Mouse (Mus musculus): Measurements from ENCODE around the gene Spaar. TPM values are rescaled to one million over a fixed set of nuclear protein-coding genes. Genes with fewer than 3 reads are reported as not detected.

Gene Spaar
- polyA plus RNA-seq, 1 experiment from 2014 or later, result not detected

DNA sequence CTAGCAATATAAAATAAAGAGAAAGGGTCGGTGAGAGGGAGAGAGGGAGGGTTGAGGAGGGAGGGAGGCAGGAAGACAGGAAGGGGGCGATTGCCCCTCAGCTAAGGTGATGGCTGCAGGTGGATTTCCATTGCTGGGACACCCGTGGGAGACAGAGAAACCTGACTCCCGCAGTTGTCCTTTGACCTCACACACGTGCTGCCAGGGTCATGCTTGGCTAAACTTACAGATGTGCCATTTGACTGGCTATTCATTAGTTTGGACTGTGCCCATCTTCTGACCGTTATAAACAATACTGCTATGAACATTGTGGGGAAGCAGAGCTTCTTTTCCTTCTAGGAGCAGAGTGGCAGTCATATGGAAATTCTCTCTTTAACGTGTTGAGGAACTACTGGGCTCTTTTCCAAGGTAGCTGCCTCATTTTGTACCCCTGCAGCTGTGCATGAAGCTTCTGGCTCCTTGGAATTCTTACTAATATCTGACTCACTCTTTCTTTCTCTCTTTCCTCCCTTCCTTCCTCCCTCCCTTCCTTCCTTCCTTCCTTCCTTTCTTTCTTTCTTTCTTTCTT is 16.1 kb upstream of the Spaar start:
- Histone ChIP-seq H3K9me3 (no peaks in the 10 kb centered on the region), H3K27ac (no peak overlapping the region), H3K4me3 (no peak overlapping the region), H3K4me1 (no peaks in the 10 kb centered on the region), H3K27me3 (ENCODE audit: poor library complexity, severe bottlenecking) (peaks cover 9% of the 10 kb centered on the region; the same call in 1 of the 2 replicates), H3K36me3 (replicated peaks) (no peaks in the 10 kb centered on the region)
- WGBS, result 48% methylated on average over 7 of the region's 7 CpGs
- DNase-seq (ENCODE audit: extremely low spot score, low spot score), result no peak

GRCm38 (mm10) chr4:43720491-43721228 is 9.2 kb upstream of the Spaar start:
- Histone ChIP-seq H3K27ac (no peak overlapping the region), H3K9me3 (no peaks in the 10 kb centered on the region), H3K36me3 (replicated peaks) (no peaks in the 10 kb centered on the region), H3K27me3 (ENCODE audit: poor library complexity, severe bottlenecking) (no peaks in the 10 kb centered on the region), H3K4me3 (no peak overlapping the region), H3K4me1 (no peaks in the 10 kb centered on the region)
- no peak for DNase-seq (ENCODE audit: extremely low spot score, low spot score)
- WGBS, result 87% methylated on average over 14 of the region's 16 CpGs

GRCm38 (mm10) chr4:43722191-43722590 is 7.6 kb upstream of the Spaar start:
- Histone ChIP-seq H3K36me3 (replicated peaks) (no peaks in the 10 kb centered on the region), H3K27ac (no peak overlapping the region), H3K9me3 (no peaks in the 10 kb centered on the region), H3K27me3 (ENCODE audit: poor library complexity, severe bottlenecking) (no peaks in the 10 kb centered on the region), H3K4me3 (no peak overlapping the region), H3K4me1 (no peaks in the 10 kb centered on the region)
- 86% methylated on average over 4 of the region's 4 CpGs for WGBS
- DNase-seq (ENCODE audit: extremely low spot score, low spot score), result no peak

GRCm38 (mm10) chr4:43724764-43725163 is 5.1 kb upstream of the Spaar start:
- no peaks in the 10 kb centered on the region for H3K9me3 ChIP-seq
- H3K4me1 ChIP-seq, result no peaks in the 10 kb centered on the region; the same call in 1 of the 2 replicates
- no peak overlapping the region for H3K4me3 ChIP-seq
- H3K27ac ChIP-seq, result no peak overlapping the region
- H3K36me3 ChIP-seq (replicated peaks), result no peaks in the 10 kb centered on the region
- 47% methylated on average over 1 of the region's 1 CpGs for WGBS
- no peaks in the 10 kb centered on the region for H3K27me3 ChIP-seq (ENCODE audit: poor library complexity, severe bottlenecking)
- no peak for DNase-seq (ENCODE audit: extremely low spot score, low spot score)

GRCm38 (mm10) chr4:43726228-43726993 is 3.4 kb upstream of the Spaar start:
- H3K4me1 ChIP-seq, result peaks cover 8% of the 10 kb centered on the region; the same call in 1 of the 2 replicates
- no peaks in the 10 kb centered on the region for H3K36me3 ChIP-seq (replicated peaks)
- DNase-seq (ENCODE audit: extremely low spot score, low spot score), result no peak
- WGBS, result 80% methylated on average over 12 of the region's 12 CpGs
- H3K9me3 ChIP-seq, result no peaks in the 10 kb centered on the region
- no peak overlapping the region for H3K27ac ChIP-seq
- no peaks in the 10 kb centered on the region for H3K27me3 ChIP-seq (ENCODE audit: poor library complexity, severe bottlenecking)
- no peak overlapping the region for H3K4me3 ChIP-seq

- H3K4me3 ChIP-seq, result no peak within 1 kb of the TSS
- H3K27ac ChIP-seq, result 0 out of 2 replicates have a peak within 1 kb of the TSS, but pooled peaks have one; percentile 2
- 60% methylated on average over 3 of the region's 3 CpGs for WGBS
Measured at GRCm38 (mm10) chr4:43726995-43727394, 2.8 kb upstream of the Spaar start, which contains the start of gene Hrct1. TSS of gene Hrct1 (plus strand) at chr4:43727188.

DNA sequence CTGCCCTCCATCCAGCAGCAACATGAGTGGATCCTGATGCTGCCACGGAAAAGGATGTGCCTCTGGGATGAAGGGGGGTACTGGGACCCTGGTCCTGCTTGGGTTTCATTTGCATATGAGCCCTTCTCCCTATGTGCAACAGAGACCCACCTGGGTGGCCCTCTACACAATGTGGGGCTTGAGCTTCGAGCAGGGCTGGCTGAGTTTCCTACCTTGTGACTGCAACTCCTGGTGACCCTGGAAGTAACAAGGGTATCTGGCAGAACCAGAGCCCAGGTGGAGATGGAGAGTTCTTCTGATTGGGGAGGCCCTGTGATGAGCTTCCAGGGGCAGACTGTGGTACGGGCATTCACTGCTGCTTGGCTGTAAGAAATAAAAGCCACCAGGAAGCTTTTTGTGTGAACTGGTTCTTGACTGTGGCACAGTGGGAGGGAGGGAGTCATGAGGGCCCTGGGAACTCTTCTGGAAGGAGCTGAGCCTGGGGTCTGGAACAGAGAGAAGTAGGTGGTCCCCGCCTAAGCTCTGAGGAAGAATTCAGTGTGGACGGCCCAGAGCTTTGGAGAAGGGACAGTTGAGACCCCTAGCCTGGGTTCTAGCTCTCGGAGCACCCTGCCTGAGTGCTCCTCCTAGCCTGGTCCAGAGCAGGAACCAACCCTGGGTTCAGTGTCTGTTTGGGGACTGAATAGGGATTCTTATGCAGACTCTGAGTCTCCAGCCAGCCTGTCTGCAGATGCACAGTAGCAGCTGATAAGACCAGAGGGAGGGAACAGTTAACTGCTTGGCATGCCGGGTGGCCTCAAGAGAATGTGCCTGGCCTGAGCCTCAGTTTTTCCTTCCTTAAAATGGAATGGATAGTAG is 1.9 kb upstream of the Spaar start:
- peaks cover 12% of the 10 kb centered on the region for H3K4me1 ChIP-seq
- H3K9me3 ChIP-seq, result no peaks in the 10 kb centered on the region
- H3K36me3 ChIP-seq (replicated peaks), result no peaks in the 10 kb centered on the region
- 0 out of 2 replicates have a peak overlapping the region, but pooled peaks have one; percentile 2 for H3K27ac ChIP-seq
- WGBS, result 81% methylated on average over 7 of the region's 7 CpGs
- H3K27me3 ChIP-seq (ENCODE audit: poor library complexity, severe bottlenecking), result no peaks in the 10 kb centered on the region
- H3K4me3 ChIP-seq, result no peak overlapping the region
- no peak for DNase-seq (ENCODE audit: extremely low spot score, low spot score)

More at GRCm38 (mm10) chr4:43726995-43727394, 2.8 kb upstream of the Spaar start, which contains the start of gene Hrct1:
- H3K9me3 ChIP-seq, result no peaks in the 10 kb centered on the region
- H3K4me1 ChIP-seq, result peaks cover 8% of the 10 kb centered on the region; the same call in 1 of the 2 replicates
- H3K36me3 ChIP-seq (replicated peaks), result no peaks in the 10 kb centered on the region
- H3K27me3 ChIP-seq (ENCODE audit: poor library complexity, severe bottlenecking), result no peaks in the 10 kb centered on the region
- DNase-seq (ENCODE audit: extremely low spot score, low spot score), result no peak

- WGBS, result 80% methylated on average over 5 of the region's 5 CpGs
- no peaks in the 10 kb centered on the region for H3K9me3 ChIP-seq
- no peak overlapping the region for H3K4me3 ChIP-seq
- no peaks in the 10 kb centered on the region for H3K27me3 ChIP-seq (ENCODE audit: poor library complexity, severe bottlenecking)
- no peak overlapping the region for H3K27ac ChIP-seq
- peaks cover 12% of the 10 kb centered on the region for H3K4me1 ChIP-seq
- no peak for DNase-seq (ENCODE audit: extremely low spot score, low spot score)
- H3K36me3 ChIP-seq (replicated peaks), result no peaks in the 10 kb centered on the region
Measured at GRCm38 (mm10) chr4:43728576-43728954, 1.3 kb upstream of the Spaar start.

DNA sequence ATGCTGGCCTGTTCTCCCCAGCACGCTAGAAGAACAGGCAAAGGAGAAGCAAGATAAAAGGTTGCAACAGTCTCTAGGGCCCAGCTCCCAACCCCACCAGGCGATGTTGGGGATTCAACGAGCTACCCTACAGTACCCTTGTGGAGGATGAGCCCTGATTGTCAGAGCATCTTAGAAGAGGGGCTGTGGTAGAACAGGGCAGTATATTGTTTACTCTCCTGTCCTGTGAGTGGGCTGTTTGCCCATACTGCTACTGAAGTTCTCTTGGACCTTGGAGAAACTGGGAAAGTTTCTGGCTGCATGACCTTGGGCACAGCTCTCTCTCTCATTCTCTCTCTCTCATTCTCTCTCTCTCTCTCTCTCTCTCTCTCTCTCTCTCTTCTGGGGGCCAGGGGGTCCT is 708 bp upstream of the Spaar start:
- Histone ChIP-seq H3K4me1 (peaks cover 12% of the 10 kb centered on the region), H3K27ac (no peak overlapping the region), H3K36me3 (replicated peaks) (no peaks in the 10 kb centered on the region), H3K9me3 (no peaks in the 10 kb centered on the region), H3K4me3 (no peak overlapping the region), H3K27me3 (ENCODE audit: poor library complexity, severe bottlenecking) (no peaks in the 10 kb centered on the region)
- 79% methylated on average over 3 of the region's 3 CpGs for WGBS
- no peak for DNase-seq (ENCODE audit: extremely low spot score, low spot score)

DNA sequence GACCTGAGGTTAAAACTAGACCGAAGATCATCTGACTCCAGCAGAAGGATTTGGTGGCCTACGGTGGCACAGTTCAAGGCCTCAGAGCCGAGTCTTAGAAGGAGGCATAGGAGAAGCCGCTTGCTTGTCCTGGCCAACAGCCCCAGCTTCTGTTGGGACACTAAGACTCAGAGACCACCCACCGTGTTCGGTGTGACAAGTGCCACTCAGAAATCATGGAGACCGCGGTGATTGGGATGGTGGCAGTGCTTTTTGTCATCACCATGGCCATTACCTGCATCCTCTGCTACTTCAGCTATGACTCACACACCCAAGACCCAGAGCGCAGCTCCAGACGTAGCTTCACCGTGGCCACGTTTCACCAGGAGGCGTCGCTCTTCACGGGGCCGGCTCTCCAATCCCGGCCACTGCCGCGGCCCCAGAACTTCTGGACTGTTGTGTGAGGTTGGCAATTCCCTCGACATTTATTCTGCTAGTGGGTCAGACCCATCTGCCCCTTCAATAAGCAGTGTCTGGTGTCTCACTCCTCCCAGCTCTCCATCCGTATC is 990 bp downstream of the Spaar start:
- Histone ChIP-seq H3K4me1 (peaks cover 16% of the 10 kb centered on the region), H3K9me3 (no peaks in the 10 kb centered on the region), H3K27me3 (ENCODE audit: poor library complexity, severe bottlenecking) (no peaks in the 10 kb centered on the region), H3K36me3 (replicated peaks) (no peaks in the 10 kb centered on the region), H3K27ac (no peak overlapping the region), H3K4me3 (no peak overlapping the region)
- 74% methylated on average over 21 of the region's 21 CpGs for WGBS
- no peak for DNase-seq (ENCODE audit: extremely low spot score, low spot score)

DNA sequence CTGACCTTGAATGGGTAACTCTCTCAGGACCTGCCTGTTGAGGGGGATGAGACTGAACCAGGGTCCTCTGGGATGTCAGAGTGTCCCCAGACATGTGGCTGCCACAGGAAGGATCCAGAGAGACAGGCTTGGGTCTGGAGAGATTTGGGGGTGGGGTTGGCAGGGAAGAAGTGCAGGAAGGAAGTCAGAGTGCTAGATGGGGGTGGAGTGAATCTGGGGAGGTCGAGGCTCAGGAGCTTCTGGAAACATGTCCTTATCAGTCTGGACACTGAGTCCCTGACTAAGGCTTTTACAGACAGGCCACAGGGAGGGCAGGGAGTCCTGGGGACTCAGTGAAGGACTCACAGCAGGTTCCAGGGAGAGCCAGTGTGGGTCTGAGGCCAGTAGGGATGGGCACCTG is 2.3 kb downstream of the Spaar start:
- DNase-seq (ENCODE audit: extremely low spot score, low spot score), result no peak
- H3K36me3 ChIP-seq (replicated peaks), result no peaks in the 10 kb centered on the region
- H3K9me3 ChIP-seq, result no peaks in the 10 kb centered on the region
- H3K4me1 ChIP-seq, result peaks cover 19% of the 10 kb centered on the region
- no peaks in the 10 kb centered on the region for H3K27me3 ChIP-seq (ENCODE audit: poor library complexity, severe bottlenecking)
- no peak overlapping the region for H3K27ac ChIP-seq
- H3K4me3 ChIP-seq, result no peak overlapping the region
- 29% methylated on average over 1 of the region's 1 CpGs for WGBS

DNA sequence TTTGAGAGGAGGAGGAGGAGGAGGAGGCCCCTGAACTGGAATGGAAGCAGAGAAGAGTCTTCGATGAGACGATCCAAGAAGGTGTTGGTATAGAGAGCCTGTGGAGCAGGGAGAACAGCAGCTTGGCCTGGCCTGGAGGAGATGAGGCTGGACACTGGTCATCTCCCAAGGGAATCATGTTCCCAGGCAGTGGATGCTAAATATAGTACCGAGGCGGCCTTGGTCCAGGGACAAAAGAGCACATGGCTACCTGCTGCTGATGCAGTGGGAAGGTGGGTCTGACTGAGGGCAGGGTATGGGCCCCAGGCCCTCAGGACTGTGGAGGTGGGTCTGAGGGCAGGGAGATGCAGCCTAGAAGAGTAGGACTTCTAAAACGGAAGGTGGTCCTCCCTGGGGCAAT is 3.4 kb downstream of the Spaar start:
- H3K36me3 ChIP-seq (replicated peaks), result no peaks in the 10 kb centered on the region
- H3K27me3 ChIP-seq (ENCODE audit: poor library complexity, severe bottlenecking), result no peaks in the 10 kb centered on the region
- DNase-seq (ENCODE audit: extremely low spot score, low spot score), result no peak
- peaks cover 21% of the 10 kb centered on the region for H3K4me1 ChIP-seq
- WGBS, result 85% methylated on average over 5 of the region's 5 CpGs
- H3K27ac ChIP-seq, result no peak overlapping the region
- H3K4me3 ChIP-seq, result no peak overlapping the region
- no peaks in the 10 kb centered on the region for H3K9me3 ChIP-seq

Data from forebrain, embryonic 10.5 days (tissue).